Mouse (Mus musculus) forebrain, embryonic 14.5 days (tissue): ENCODE measurements at regions not wholly inside any gene's neighbourhood (a gene's known extent, or its start where the extent isn't known, plus 50 kb on each side); places are given as distances from the start of the nearest gene placed in this dataset.

Experiments
- ATAC-seq: fragments of 200-750 bp; cut with Nextera tagmentation; 2 replicates; pipeline ENCODE4 v1.8.0; 2017; ENCODE audit warnings: mild to moderate bottlenecking, moderate library complexity
- DNase-seq: peaks from one replicate; pipeline ENCODE4 v3.0.0-alpha.2; 2015; ENCODE audit warnings: low spot score
- H3K27ac ChIP-seq: fragments of 300-500 bp; sonication (generic); 2 replicates; pipeline ENCODE4 v1.5.1; 2014; ENCODE audit warnings: low read depth, mild to moderate bottlenecking, control low read depth, low read length, moderate library complexity
- H3K27me3 ChIP-seq: fragments of 300-500 bp; sonication (generic); replicated peaks from 2 replicates; pipeline ENCODE4 v1.6.1; 2014; ENCODE audit warnings: low read length, control low read depth, mixed read lengths; ENCODE audit not compliant: control insufficient read depth, insufficient read depth
- H3K36me3 ChIP-seq: fragments of 300-500 bp; sonication (generic); 2 replicates; pipeline ENCODE4 v1.6.1; 2014; ENCODE audit warnings: low read length, control low read depth; ENCODE audit not compliant: control insufficient read depth, insufficient read depth
- H3K4me1 ChIP-seq: fragments of 300-500 bp; sonication (generic); 2 replicates; pipeline ENCODE4 v1.6.1; 2014; ENCODE audit warnings: antibody characterized with exemption, low read length, control low read depth; ENCODE audit not compliant: control insufficient read depth, insufficient read depth
- H3K4me2 ChIP-seq: fragments of 300-500 bp; sonication (generic); 2 replicates; pipeline ENCODE4 v1.6.1; 2014; ENCODE audit warnings: mild to moderate bottlenecking, control low read depth, low read length
- H3K4me3 ChIP-seq: fragments of 300-500 bp; sonication (generic); 2 replicates; pipeline ENCODE4 v1.5.1; 2014; ENCODE audit warnings: low read depth, low read length, control low read depth
- H3K9ac ChIP-seq: fragments of 300-500 bp; sonication (generic); 2 replicates; pipeline ENCODE4 v1.6.1; 2014; ENCODE audit warnings: mild to moderate bottlenecking, low read length, control low read depth, moderate library complexity
- H3K9me3 ChIP-seq: fragments of 300-500 bp; sonication (generic); replicated peaks from 2 replicates; pipeline ENCODE4 v1.6.1; 2016; ENCODE audit warnings: low read length, control low read depth, mixed read lengths; ENCODE audit not compliant: control insufficient read depth
- WGBS: fragments of 180-500 bp; shearing (Covaris S2); extraction: QIAGEN DNeasy Blood & Tissue Kit; methylation state at CpG from one replicate; pipeline ENCODE4 v1.1.7; 2014; 5-methylcytosine and 5-hydroxymethylcytosine counted together

DNA sequence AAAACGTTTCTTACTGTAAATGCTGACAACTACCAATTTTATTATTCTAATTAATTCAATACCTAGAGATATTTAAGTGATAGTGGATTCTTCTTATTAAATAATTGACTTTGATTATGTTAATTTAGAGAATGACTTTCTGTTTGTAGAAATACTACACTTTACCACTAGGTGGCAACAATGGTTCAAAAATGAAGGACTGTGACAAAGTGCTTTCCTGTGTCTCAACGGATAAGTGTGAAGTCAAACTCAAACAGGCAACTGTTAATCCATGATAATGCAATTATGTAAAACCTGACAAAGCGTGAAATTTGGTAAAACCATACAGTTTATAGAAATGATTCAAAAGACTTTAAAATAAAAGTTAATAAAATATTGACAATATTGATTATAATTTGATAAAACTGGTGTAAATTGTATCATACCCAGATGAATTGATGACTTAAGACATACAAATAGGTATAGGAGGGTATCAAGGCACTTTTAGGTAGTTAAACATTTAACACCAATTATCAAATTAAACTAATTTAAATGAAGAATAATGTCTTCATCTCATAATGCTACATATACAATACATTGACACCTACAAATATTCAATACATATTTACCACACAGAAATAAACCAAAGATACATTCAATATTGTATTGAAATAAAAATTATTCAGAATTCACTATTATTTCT, 1085.3 kb downstream of the 4930444P10Rik start:
- peak; percentile 81 for ATAC-seq
- Histone ChIP-seq H3K4me1 (no peaks in the 10 kb centered on the region), H3K9me3 (no peaks in the 10 kb centered on the region), H3K4me2 (no peak overlapping the region), H3K27me3 (no peaks in the 10 kb centered on the region), H3K4me3 (no peak overlapping the region), H3K27ac (no peak overlapping the region), H3K9ac (no peak overlapping the region), H3K36me3 (no peaks in the 10 kb centered on the region)
- DNase-seq: peak; percentile 79
- 5% methylated on average over 3 of the region's 3 CpGs for WGBS

DNA sequence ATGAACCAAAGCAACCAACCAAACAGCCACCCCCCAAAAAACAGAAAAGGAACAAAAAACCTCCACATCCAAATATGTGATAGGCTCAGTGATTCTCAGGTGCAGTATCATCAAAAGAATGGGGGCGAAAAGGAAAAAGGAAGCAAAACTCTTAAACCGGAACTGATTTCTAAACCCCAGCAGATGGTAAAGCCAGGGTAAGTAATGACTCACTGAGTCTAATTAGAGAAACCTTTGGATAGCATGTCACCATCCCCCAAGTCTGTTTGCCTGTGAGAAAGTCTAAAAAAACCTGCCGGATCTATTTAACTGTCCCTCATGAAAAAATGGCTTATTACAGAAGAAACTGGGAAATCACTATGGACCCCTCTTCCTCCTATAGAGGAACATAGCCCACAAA, 1097.8 kb downstream of the 4930444P10Rik start:
- H3K9ac ChIP-seq: no peak overlapping the region
- no peak overlapping the region for H3K27ac ChIP-seq
- ATAC-seq: no peak

DNA sequence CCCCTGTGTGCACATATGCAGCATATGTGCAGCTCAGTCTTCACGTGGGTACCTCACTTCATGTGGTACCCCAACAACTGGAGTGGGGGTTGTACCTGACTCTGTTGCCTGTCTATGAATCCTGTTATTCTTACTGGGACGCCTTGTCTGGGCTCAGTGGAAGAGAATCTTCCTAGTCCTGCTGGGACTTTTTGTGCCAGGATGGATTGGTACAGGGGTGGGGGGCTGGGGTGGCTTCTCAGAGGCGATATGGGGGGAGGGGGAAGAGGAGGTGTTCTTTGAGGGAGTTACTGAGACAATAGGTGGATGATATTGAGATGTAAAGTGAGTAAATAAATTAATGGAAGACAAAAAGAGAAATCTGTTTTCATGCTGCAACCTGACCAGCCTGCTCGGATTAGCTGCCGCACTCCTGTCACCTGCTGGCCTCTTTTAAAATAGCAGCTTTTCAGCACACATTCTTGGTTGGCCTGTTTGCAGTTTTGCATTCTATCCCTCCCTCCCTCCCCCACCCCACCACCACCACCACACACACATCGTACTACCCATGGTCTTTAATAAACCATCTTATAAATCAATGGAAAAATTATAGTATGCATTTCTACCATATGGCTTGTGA, 1112.9 kb downstream of the 4930444P10Rik start:
- H3K4me1 ChIP-seq: no peaks in the 10 kb centered on the region
- H3K9ac ChIP-seq: no peak overlapping the region
- H3K27me3 ChIP-seq: no peaks in the 10 kb centered on the region
- 36% methylated on average over 6 of the region's 6 CpGs for WGBS
- no peak overlapping the region for H3K4me2 ChIP-seq
- no peak overlapping the region for H3K27ac ChIP-seq
- DNase-seq (peak; percentile 15), ATAC-seq (peak; percentile 44)
- no peak overlapping the region for H3K4me3 ChIP-seq
- H3K9me3 ChIP-seq: no peaks in the 10 kb centered on the region
- no peaks in the 10 kb centered on the region for H3K36me3 ChIP-seq

More for the DNA sequence above, 1097.8 kb downstream of the 4930444P10Rik start:
- no peak overlapping the region for H3K4me2 ChIP-seq
- H3K36me3 ChIP-seq: no peaks in the 10 kb centered on the region
- H3K27me3 ChIP-seq: no peaks in the 10 kb centered on the region
- H3K4me1 ChIP-seq: no peaks in the 10 kb centered on the region
- DNase-seq: no peak
- WGBS: 87% methylated on average over 3 of the region's 3 CpGs
- H3K4me3 ChIP-seq: no peak overlapping the region
- no peaks in the 10 kb centered on the region for H3K9me3 ChIP-seq
